Mouse (Mus musculus) embryonic facial prominence, embryonic 13.5 days (tissue): Measurements from ENCODE around the gene Sec63. TPM values are rescaled to one million over a fixed set of nuclear protein-coding genes. Genes with fewer than 3 reads are reported as not detected.

Experiments used
- ATAC-seq: fragments of 200-750 bp; cut with Nextera tagmentation; 2 replicates; pipeline ENCODE4 v1.8.0; 2017; ENCODE audit warnings: low read depth; ENCODE audit not compliant: insufficient number of reproducible peaks, insufficient read depth, low FRiP score, low TSS enrichment
- H3K27ac ChIP-seq: fragments of 300-500 bp; sonication (generic); 2 replicates; pipeline ENCODE4 v1.5.1; 2015; ENCODE audit warnings: moderate library complexity, mild to moderate bottlenecking, inconsistent platforms
- H3K27me3 ChIP-seq: fragments of 300-500 bp; sonication (generic); 2 replicates; pipeline ENCODE4 v1.6.1; 2015; ENCODE audit warnings: mild to moderate bottlenecking, inconsistent platforms
- H3K36me3 ChIP-seq: fragments of 300-500 bp; sonication (generic); 2 replicates; pipeline ENCODE4 v1.6.1; 2015; ENCODE audit warnings: mild to moderate bottlenecking, inconsistent platforms
- H3K4me1 ChIP-seq: fragments of 300-500 bp; sonication (generic); 2 replicates; pipeline ENCODE4 v1.6.1; 2015; ENCODE audit warnings: inconsistent platforms
- H3K4me2 ChIP-seq: fragments of 300-500 bp; sonication (generic); 2 replicates; pipeline ENCODE4 v1.6.1; 2015; ENCODE audit warnings: moderate library complexity, mild to moderate bottlenecking, inconsistent platforms
- H3K4me3 ChIP-seq: fragments of 300-500 bp; sonication (generic); 2 replicates; pipeline ENCODE4 v1.5.1; 2015; ENCODE audit warnings: mild to moderate bottlenecking, inconsistent platforms
- H3K9ac ChIP-seq: fragments of 300-500 bp; sonication (generic); 2 replicates; pipeline ENCODE4 v1.6.1; 2015; ENCODE audit warnings: mild to moderate bottlenecking, inconsistent platforms
- H3K9me3 ChIP-seq: fragments of 300-500 bp; sonication (generic); 2 replicates; pipeline ENCODE4 v1.6.1; 2016; ENCODE audit warnings: inconsistent platforms
- WGBS: fragments of 180-500 bp; shearing (Covaris S2); methylation state at CpG from one replicate; pipeline ENCODE4 v1.1.7; 2015; ENCODE audit warnings: mixed read lengths; 5-methylcytosine and 5-hydroxymethylcytosine counted together
- polyA plus RNA-seq: library from polyadenylated mRNA; unstranded; fragments of >200 nt; fragmentation: Nextera tagmentation; extraction: Ambion mirVana; gene quantifications from 2 replicates; pipeline ENCODE4 v1.2.1, GENCODE M21; 2015

Sec63 gene
- polyA plus RNA-seq, 1 experiment from 2014 or later, result 25.1 TPM

- peak overlapping the region; percentile 74 for H3K4me2 ChIP-seq
- peaks cover 23% of the 10 kb centered on the region for H3K4me1 ChIP-seq
- no peaks in the 10 kb centered on the region for H3K9me3 ChIP-seq
- no peaks in the 10 kb centered on the region for H3K27me3 ChIP-seq
- H3K9ac ChIP-seq, result peak overlapping the region; percentile 98
- under 1% methylated on average over 65 of the region's 66 CpGs for WGBS
- H3K27ac ChIP-seq, result peak overlapping the region; percentile 94
- 0 out of 2 replicates have a peak, but pooled peaks cover 5% of the 10 kb centered on the region for H3K36me3 ChIP-seq
- ATAC-seq, result peak; percentile 81; the same call in 1 of the 2 replicates
- H3K4me3 ChIP-seq, result peak overlapping the region; percentile 91
Measured at GRCm38 (mm10) chr10:42761901-42762669, 789 bp downstream of the Sec63 start.

DNA sequence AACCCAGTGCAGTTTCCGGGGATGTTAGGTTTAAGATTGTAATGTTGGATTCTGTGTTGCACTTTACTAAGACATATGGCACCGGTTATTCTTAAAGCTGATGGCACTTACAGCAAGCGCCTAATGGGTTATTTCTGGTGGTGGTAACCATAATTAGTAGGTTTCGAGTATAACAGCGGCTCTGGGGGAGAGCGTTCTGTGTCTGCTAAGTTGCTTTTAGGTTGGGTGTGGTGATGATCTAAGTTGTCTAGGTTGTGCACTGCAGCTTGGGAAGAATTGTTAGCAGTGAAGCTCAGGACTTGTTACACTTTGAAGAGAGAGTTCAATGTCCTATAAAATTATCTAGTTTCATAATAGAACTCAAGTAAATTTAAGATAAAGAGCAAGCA lies 1.4 kb downstream of the Sec63 start:
- H3K4me1 ChIP-seq, result peaks cover 23% of the 10 kb centered on the region
- H3K4me3 ChIP-seq, result peak overlapping the region; percentile 91
- 0 out of 2 replicates have a peak, but pooled peaks cover 6% of the 10 kb centered on the region for H3K36me3 ChIP-seq
- peak overlapping the region; percentile 94 for H3K27ac ChIP-seq
- H3K9me3 ChIP-seq, result no peaks in the 10 kb centered on the region
- H3K27me3 ChIP-seq, result no peaks in the 10 kb centered on the region
- H3K4me2 ChIP-seq, result peak overlapping the region; percentile 74
- no peak for ATAC-seq
- WGBS, result under 1% methylated on average over 6 of the region's 6 CpGs
- peak overlapping the region; percentile 98 for H3K9ac ChIP-seq

GRCm38 (mm10) chr10:42763246-42763645 lies 1.9 kb downstream of the Sec63 start:
- no peak for ATAC-seq
- Histone ChIP-seq H3K27me3 (no peaks in the 10 kb centered on the region), H3K4me1 (peaks cover 23% of the 10 kb centered on the region), H3K9me3 (no peaks in the 10 kb centered on the region), H3K27ac (no peak overlapping the region), H3K9ac (peak overlapping the region; percentile 98), H3K4me2 (peak overlapping the region; percentile 74), H3K36me3 (0 out of 2 replicates have a peak, but pooled peaks cover 6% of the 10 kb centered on the region), H3K4me3 (peak overlapping the region; percentile 91)
- 45% methylated on average over 4 of the region's 4 CpGs for WGBS

DNA sequence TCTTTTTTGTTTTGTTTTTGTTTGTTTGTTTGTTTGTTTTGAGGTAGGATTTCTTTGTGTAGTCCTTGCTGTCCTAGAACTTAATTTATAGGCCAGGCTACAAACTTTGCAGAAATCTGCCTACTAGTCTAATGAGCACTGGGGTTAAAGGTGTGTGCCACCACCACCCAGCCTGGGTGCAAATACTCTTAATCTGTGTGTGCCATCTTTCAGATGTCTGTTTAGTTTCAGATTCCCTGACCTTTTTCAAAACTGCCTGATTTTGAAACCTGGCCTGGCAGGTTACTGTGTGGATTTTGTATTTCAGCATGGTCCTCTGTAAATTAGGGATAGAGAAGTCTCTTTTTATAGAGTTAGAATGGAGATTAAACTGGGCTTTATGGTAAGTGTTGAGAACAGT lies 4.0 kb downstream of the Sec63 start:
- no peak overlapping the region for H3K9ac ChIP-seq
- H3K36me3 ChIP-seq, result 0 out of 2 replicates have a peak, but pooled peaks cover 6% of the 10 kb centered on the region
- no peak overlapping the region for H3K4me3 ChIP-seq
- H3K9me3 ChIP-seq, result no peaks in the 10 kb centered on the region
- H3K4me1 ChIP-seq, result peaks cover 23% of the 10 kb centered on the region
- no peak overlapping the region for H3K4me2 ChIP-seq
- H3K27ac ChIP-seq, result no peak overlapping the region
- ATAC-seq, result no peak
- no peaks in the 10 kb centered on the region for H3K27me3 ChIP-seq

DNA sequence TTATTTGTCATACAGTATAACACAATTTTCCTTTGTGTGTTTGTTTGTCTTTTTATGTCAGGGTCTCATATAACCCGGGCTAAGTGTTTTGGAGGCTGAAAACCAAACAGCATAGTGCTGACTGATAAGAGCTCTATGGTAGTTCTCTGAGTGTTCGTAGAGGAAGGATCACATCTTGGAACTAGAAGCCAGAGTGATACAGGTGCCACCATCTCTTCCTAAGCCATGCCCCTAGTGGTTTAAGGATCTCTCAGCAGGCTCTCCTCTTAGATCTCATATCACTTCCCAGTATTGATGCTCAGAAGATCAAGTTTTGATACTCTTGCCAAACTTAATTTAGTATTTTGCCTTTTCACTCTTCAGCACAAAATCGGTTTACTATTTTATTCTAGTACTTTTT lies 14.2 kb downstream of the Sec63 start:
- Histone ChIP-seq H3K27me3 (no peaks in the 10 kb centered on the region), H3K9me3 (no peaks in the 10 kb centered on the region), H3K4me1 (no peaks in the 10 kb centered on the region), H3K36me3 (no peaks in the 10 kb centered on the region), H3K27ac (no peak overlapping the region), H3K9ac (no peak overlapping the region), H3K4me2 (no peak overlapping the region), H3K4me3 (no peak overlapping the region)
- 85% methylated on average over 3 of the region's 3 CpGs for WGBS
- no peak for ATAC-seq

GRCm38 (mm10) chr10:42780753-42781152 lies 19.5 kb downstream of the Sec63 start:
- H3K4me3 ChIP-seq, result no peak overlapping the region
- H3K27me3 ChIP-seq, result no peaks in the 10 kb centered on the region
- no peak overlapping the region for H3K9ac ChIP-seq
- ATAC-seq, result no peak
- H3K27ac ChIP-seq, result no peak overlapping the region
- H3K9me3 ChIP-seq, result no peaks in the 10 kb centered on the region
- no peak overlapping the region for H3K4me2 ChIP-seq
- peaks cover 6% of the 10 kb centered on the region; the same call in 1 of the 2 replicates for H3K4me1 ChIP-seq
- 92% methylated on average over 2 of the region's 2 CpGs for WGBS
- peaks cover 2% of the 10 kb centered on the region; the same call in 1 of the 2 replicates for H3K36me3 ChIP-seq

DNA sequence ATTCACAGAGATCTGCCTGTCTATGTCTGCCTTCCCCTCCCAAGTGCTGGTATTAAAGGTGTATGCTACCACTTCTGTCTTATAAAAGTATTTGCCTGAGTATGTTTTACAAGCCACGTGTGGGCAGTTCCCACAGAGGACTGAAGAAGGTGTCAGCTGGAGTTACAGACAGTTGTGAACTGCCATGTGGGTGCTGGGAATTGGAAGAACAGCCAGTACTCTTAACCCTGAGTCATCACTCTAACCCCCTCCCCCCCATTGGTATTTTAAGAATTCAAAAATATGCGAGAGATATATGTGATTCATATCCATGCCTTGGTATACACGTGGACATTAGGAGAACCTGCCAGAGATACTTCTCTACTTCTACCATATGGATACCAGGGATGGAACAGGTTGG lies 20.4 kb downstream of the Sec63 start:
- no peak overlapping the region for H3K27ac ChIP-seq
- no peak overlapping the region for H3K9ac ChIP-seq
- H3K9me3 ChIP-seq, result no peaks in the 10 kb centered on the region
- no peak overlapping the region for H3K4me2 ChIP-seq
- no peaks in the 10 kb centered on the region for H3K27me3 ChIP-seq
- 62% methylated on average over 3 of the region's 3 CpGs for WGBS
- H3K36me3 ChIP-seq, result peaks cover 4% of the 10 kb centered on the region; the same call in 1 of the 2 replicates
- ATAC-seq, result no peak
- peaks cover 9% of the 10 kb centered on the region; the same call in 1 of the 2 replicates for H3K4me1 ChIP-seq
- H3K4me3 ChIP-seq, result no peak overlapping the region

- no peaks in the 10 kb centered on the region for H3K27me3 ChIP-seq
- no peak overlapping the region for H3K4me3 ChIP-seq
- no peak overlapping the region for H3K4me2 ChIP-seq
- no peak overlapping the region for H3K9ac ChIP-seq
- no peaks in the 10 kb centered on the region for H3K4me1 ChIP-seq
- 92% methylated on average over 3 of the region's 3 CpGs for WGBS
- no peak for ATAC-seq
- no peak overlapping the region for H3K27ac ChIP-seq
- H3K36me3 ChIP-seq, result peaks cover 67% of the 10 kb centered on the region
- no peaks in the 10 kb centered on the region for H3K9me3 ChIP-seq
Measured at GRCm38 (mm10) chr10:42800922-42801321, 39.6 kb downstream of the Sec63 start.

GRCm38 (mm10) chr10:42825923-42826322 lies 64.6 kb downstream of the Sec63 start:
- Histone ChIP-seq H3K4me1 (no peaks in the 10 kb centered on the region), H3K27me3 (no peaks in the 10 kb centered on the region), H3K9me3 (no peaks in the 10 kb centered on the region), H3K9ac (no peak overlapping the region), H3K4me2 (no peak overlapping the region), H3K27ac (no peak overlapping the region), H3K36me3 (peaks cover 75% of the 10 kb centered on the region), H3K4me3 (no peak overlapping the region)
- ATAC-seq, result no peak
- WGBS, result 87% methylated on average over 6 of the region's 6 CpGs

GRCm38 (mm10) chr10:42827155-42827554 lies 65.9 kb downstream of the Sec63 start:
- no peak overlapping the region for H3K27ac ChIP-seq
- H3K4me1 ChIP-seq, result no peaks in the 10 kb centered on the region
- H3K9ac ChIP-seq, result no peak overlapping the region
- WGBS, result 82% methylated on average over 5 of the region's 5 CpGs
- H3K36me3 ChIP-seq, result peaks cover 72% of the 10 kb centered on the region
- no peak for ATAC-seq
- no peak overlapping the region for H3K4me3 ChIP-seq
- no peaks in the 10 kb centered on the region for H3K9me3 ChIP-seq
- no peaks in the 10 kb centered on the region for H3K27me3 ChIP-seq
- H3K4me2 ChIP-seq, result no peak overlapping the region

- Histone ChIP-seq H3K4me3 (no peak overlapping the region), H3K9ac (no peak overlapping the region), H3K4me1 (no peaks in the 10 kb centered on the region), H3K9me3 (no peaks in the 10 kb centered on the region), H3K36me3 (peaks cover 69% of the 10 kb centered on the region), H3K27ac (no peak overlapping the region), H3K27me3 (no peaks in the 10 kb centered on the region), H3K4me2 (no peak overlapping the region)
- WGBS, result 86% methylated on average over 2 of the region's 2 CpGs
- no peak for ATAC-seq
Measured at GRCm38 (mm10) chr10:42830007-42830406, 68.7 kb downstream of the Sec63 start.

GRCm38 (mm10) chr10:42830409-42830808 lies 69.1 kb downstream of the Sec63 start:
- no peak overlapping the region for H3K4me3 ChIP-seq
- WGBS, result 50% methylated on average over 6 of the region's 6 CpGs
- H3K4me1 ChIP-seq, result no peaks in the 10 kb centered on the region
- H3K36me3 ChIP-seq, result peaks cover 69% of the 10 kb centered on the region
- ATAC-seq, result no peak
- H3K9me3 ChIP-seq, result no peaks in the 10 kb centered on the region
- H3K4me2 ChIP-seq, result no peak overlapping the region
- no peak overlapping the region for H3K27ac ChIP-seq
- H3K27me3 ChIP-seq, result no peaks in the 10 kb centered on the region
- H3K9ac ChIP-seq, result no peak overlapping the region
